Mouse (Mus musculus): ENCODE data around the gene 1700014D04Rik.

- TF ChIP-seq CTCF (IDR thresholded peaks at IDR 0.05; ENCODE audit: insufficient read depth, low read length), result peak; percentile 97
- TF ChIP-seq POLR2A (IDR thresholded peaks at IDR 0.05; ENCODE audit: borderline replicate concordance, extremely low read depth, low read depth, low read length), result no peak
These were observed 18.0 kb downstream of the 1700014D04Rik start for GRCm38 (mm10) chr13:59728378-59729093.
